Mouse (Mus musculus): ENCODE data around the gene Bmp8b.

DNA sequence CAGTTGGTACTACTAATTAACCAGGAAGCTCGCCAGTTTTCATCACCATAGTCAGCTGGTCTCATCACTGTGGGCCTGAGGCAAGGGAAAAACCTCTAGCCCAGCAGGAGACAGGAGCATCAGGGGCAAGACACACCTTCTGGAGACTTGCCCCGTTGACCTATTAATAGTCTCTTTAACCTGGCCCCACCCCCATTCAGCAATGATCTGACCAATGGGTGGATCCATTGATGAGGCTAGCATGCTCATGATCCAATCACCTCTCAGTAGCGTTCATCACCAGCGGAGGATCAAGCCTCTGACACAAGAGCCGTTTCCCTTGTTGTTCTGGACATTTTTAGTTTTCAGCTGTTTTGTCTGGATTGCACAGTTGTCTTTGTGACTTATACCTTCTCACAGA, 12.3 kb upstream of the Bmp8b start:
- TF ChIP-seq CTCF (IDR thresholded peaks at IDR 0.05; ENCODE audit: low read depth) (no peak), EP300 (optimal IDR thresholded peaks at IDR 0.05) (no peak)

Measured in stomach, postnatal 0 days (tissue).